In genomic region chr13:98092354-98093002, GRCm38 (mm10) we compare ENCODE assay signal across 28 mouse cellular contexts.
A peak's percentile ranks its signal among the peaks of the same experiment; 100 is the strongest.
DNase-seq lines count a peak whose midpoint lies in the region; ATAC-seq and TF ChIP-seq lines count a peak whose summit lies in the region.
"Had no signal": no experiment of that assay in that cellular context is flagged by ENCODE, and none has a peak within 500 bp of the region (broad histone marks: within the 10 kb centered on the region; RNA-seq: fewer than 3 reads in every experiment).

No protein-coding gene starts in this region.

- no peak overlapping the region for H3K4me3 ChIP-seq in liver, adult 2 months (ENCODE audit: insufficient read depth, low read depth, low read length)
- no peak overlapping the region for H3K4me3 ChIP-seq in liver, embryonic 16.5 days (ENCODE audit: low read depth, low read length)
- H3K4me3 ChIP-seq in gastrocnemius, adult 2 months: no peak overlapping the region
- H3K4me3 ChIP-seq: forebrain, embryonic 13.5 days; hindbrain, embryonic 10.5 days; hindbrain, embryonic 15.5 days; left cerebral cortex, adult 2 months; limb, embryonic 12.5 days had no signal

- peak; percentile 10 for DNase-seq in liver, adult 2 months (ENCODE audit: extremely low read depth, low read depth, low spot score)
- DNase-seq in liver: no peak
- DNase-seq in thymus, postnatal 36 days: no peak
- no peak for DNase-seq in adrenal gland, adult 8-10 months
- DNase-seq in gastrocnemius, adult 2 months: no peak
- DNase-seq: adrenal gland, postnatal 36 days; cerebellum, adult 8-10 months; cerebellum, postnatal 25 days; gastrocnemius, postnatal 36 days; heart, postnatal 14 days; kidney, adult 9 months; kidney, postnatal 14 days; lung, adult 18-20 months; lung, postnatal 14 days; right cerebral cortex, postnatal 25 days; spleen, adult 18-20 months; thymus, adult 18-20 months; thymus, postnatal 25 days had no signal

- H3K4me2 ChIP-seq in liver, embryonic 16.5 days (ENCODE audit: low read depth, low read length): no peak overlapping the region
- H3K4me2 ChIP-seq: forebrain, embryonic 13.5 days; hindbrain, embryonic 15.5 days; limb, embryonic 12.5 days; midbrain, embryonic 11.5 days had no signal

- H3K9me3 ChIP-seq in liver, embryonic 16.5 days (replicated peaks; ENCODE audit: control insufficient read depth, low read length): no peaks in the 10 kb centered on the region
- H3K9me3 ChIP-seq: forebrain, embryonic 13.5 days; hindbrain, embryonic 15.5 days; limb, embryonic 12.5 days had no signal

- 31% methylated on average over 12 of the region's 12 CpGs for WGBS in liver, adult 2 months
- 61% methylated on average over 12 of the region's 12 CpGs for WGBS in liver, embryonic 16.5 days (ENCODE audit: insufficient replicate concordance)

- H3K4me1 ChIP-seq in liver, adult 2 months (ENCODE audit: control insufficient read depth, insufficient read depth, low read length): peaks cover 4% of the 10 kb centered on the region; the same call in 1 of the 2 replicates
- H3K4me1 ChIP-seq in liver, embryonic 16.5 days (ENCODE audit: control insufficient read depth, low read depth, low read length): peaks cover 3% of the 10 kb centered on the region
- H3K4me1 ChIP-seq: forebrain, embryonic 13.5 days had no signal

- H3K27me3 ChIP-seq in liver, adult 2 months (ENCODE audit: control insufficient read depth, insufficient read depth, low read length): no peaks in the 10 kb centered on the region
- H3K27me3 ChIP-seq in liver, embryonic 16.5 days (ENCODE audit: control insufficient read depth, insufficient read depth, low read depth, low read length): no peaks in the 10 kb centered on the region
- H3K27me3 ChIP-seq: forebrain, embryonic 13.5 days; hindbrain, embryonic 15.5 days; limb, embryonic 12.5 days had no signal

- peak; percentile 80 for ATAC-seq in granulocyte monocyte progenitor cell, adult 5-6 weeks (replicated peaks; ENCODE audit: poor library complexity, severe bottlenecking)
- peak; percentile 75 for ATAC-seq in liver, embryonic 16.5 days (ENCODE audit: low read depth)
- ATAC-seq: forebrain, embryonic 13.5 days; inflammation-experienced regulatory T-cells, adult 6 months; midbrain, embryonic 16.5 days had no signal

- no peak overlapping the region for H3K9ac ChIP-seq in liver, adult 2 months (ENCODE audit: low read depth, low read length)
- no peak overlapping the region for H3K9ac ChIP-seq in liver, embryonic 16.5 days (ENCODE audit: low read depth, low read length)
- H3K9ac ChIP-seq: forebrain, embryonic 13.5 days; hindbrain, embryonic 15.5 days; limb, embryonic 12.5 days had no signal

- no peak for TF ChIP-seq CTCF in liver, adult 2 months (IDR thresholded peaks at IDR 0.05; ENCODE audit: low read depth, low read length)
- TF ChIP-seq CTCF in gastrocnemius, adult 2 months (IDR thresholded peaks at IDR 0.05): no peak

- intact Hi-C loops in gastrocnemius, adult 2 months (cut with DNase I): no loop called here

- no peaks in the 10 kb centered on the region for H3K36me3 ChIP-seq in liver, adult 2 months (ENCODE audit: control insufficient read depth, insufficient read depth, low read length)
- H3K36me3 ChIP-seq in liver, embryonic 16.5 days (ENCODE audit: control insufficient read depth, insufficient read depth): no peaks in the 10 kb centered on the region
- H3K36me3 ChIP-seq: hindbrain, embryonic 10.5 days; hindbrain, embryonic 15.5 days; limb, embryonic 12.5 days had no signal

- no peak for TF ChIP-seq POLR2A in liver, adult 2 months (IDR thresholded peaks at IDR 0.05; ENCODE audit: extremely low read depth, insufficient read depth, low read length)

- no peak overlapping the region for H3K27ac ChIP-seq in liver, adult 2 months (replicated peaks; ENCODE audit: insufficient read depth, low read depth, low read length)
- H3K27ac ChIP-seq in liver, embryonic 16.5 days (ENCODE audit: low read length): no peak overlapping the region
- no peak overlapping the region for H3K27ac ChIP-seq in gastrocnemius, adult 2 months
- H3K27ac ChIP-seq: forebrain, embryonic 13.5 days; hindbrain, embryonic 15.5 days; left cerebral cortex, adult 2 months; limb, embryonic 12.5 days had no signal

- H3K79me2 ChIP-seq in liver, adult 2 months (ENCODE audit: control insufficient read depth, insufficient read depth, low read length): no peaks in the 10 kb centered on the region
